Mouse (Mus musculus) G1E (cell line): Measurements from ENCODE around the gene 1500009L16Rik.

Source experiments
- CTCF ChIP-seq: IDR thresholded peaks from 2 replicates; pipeline ENCODE4 v1.5.1; 2012; ENCODE audit warnings: low read depth, low read length, inconsistent platforms, mixed read lengths
- TAL1 ChIP-seq: conservative IDR thresholded peaks from 2 replicates; pipeline ENCODE4 v1.6.1; 2012; ENCODE audit warnings: low read depth, low read length, inconsistent platforms, mixed read lengths

- TF ChIP-seq CTCF (no peak), TAL1 (no peak)
Observed at GRCm38 (mm10) chr10:83763891-83764290, 41.2 kb downstream of the 1500009L16Rik start.
